Mouse (Mus musculus) splenic B cell, adult 2 months (primary cell): ENCODE results near the gene Rhbdf1.
A peak's percentile ranks its signal among the peaks of the same experiment; 100 is the strongest.

Experiments used
- DNase-seq: peaks from one replicate; pipeline ENCODE4 v3.0.0-alpha.2; 2011; ENCODE audit warnings: low read depth, low spot score
- H3K27me3 ChIP-seq: 2 replicates; pipeline ENCODE4 v1.6.1; 2012; ENCODE audit warnings: mild to moderate bottlenecking, low read length, moderate library complexity, mixed read lengths; ENCODE audit not compliant: control insufficient read depth, poor library complexity, insufficient read depth, severe bottlenecking
- H3K36me3 ChIP-seq: 2 replicates; pipeline ENCODE4 v1.6.1; 2012; ENCODE audit warnings: mild to moderate bottlenecking, low read length, moderate library complexity, mixed read lengths; ENCODE audit not compliant: control insufficient read depth, poor library complexity, insufficient read depth, severe bottlenecking

Rhbdf1 gene

GRCm38 (mm10) chr11:32161922-32162804 lies 59.9 kb downstream of the Rhbdf1 start:
- no peaks in the 10 kb centered on the region for H3K36me3 ChIP-seq
- no peaks in the 10 kb centered on the region for H3K27me3 ChIP-seq
- DNase-seq, result peak; percentile 63

- no peaks in the 10 kb centered on the region for H3K27me3 ChIP-seq
- no peak for DNase-seq
- H3K36me3 ChIP-seq, result no peaks in the 10 kb centered on the region
Measured at GRCm38 (mm10) chr11:32161500-32161899, 60.6 kb downstream of the Rhbdf1 start.

GRCm38 (mm10) chr11:32160341-32160740 lies 61.8 kb downstream of the Rhbdf1 start:
- H3K36me3 ChIP-seq, result no peaks in the 10 kb centered on the region
- DNase-seq, result no peak
- H3K27me3 ChIP-seq, result no peaks in the 10 kb centered on the region
